Mouse (Mus musculus) fibroblast of lung, adult 2 months (primary cell): ENCODE results near the gene 7530416G11Rik.

Source experiments
- DNase-seq: peaks from one replicate; pipeline ENCODE4 v3.0.0-alpha.2; 2011; ENCODE audit warnings: low read depth

7530416G11Rik gene

GRCm38 (mm10) chr15:85479919-85480318 is 23.1 kb downstream of the 7530416G11Rik start:
- no peak for DNase-seq

GRCm38 (mm10) chr15:85479365-85479764 is 23.7 kb downstream of the 7530416G11Rik start:
- peak; percentile 82 for DNase-seq

GRCm38 (mm10) chr15:85477584-85477983 is 25.4 kb downstream of the 7530416G11Rik start:
- no peak for DNase-seq

GRCm38 (mm10) chr15:85474697-85475096 is 28.3 kb downstream of the 7530416G11Rik start:
- DNase-seq = no peak

GRCm38 (mm10) chr15:85469401-85469800 is 33.6 kb downstream of the 7530416G11Rik start:
- no peak for DNase-seq

GRCm38 (mm10) chr15:85466456-85467067 is 36.5 kb downstream of the 7530416G11Rik start:
- DNase-seq = no peak

GRCm38 (mm10) chr15:85464823-85465565 is 38.0 kb downstream of the 7530416G11Rik start:
- no peak for DNase-seq

- no peak for DNase-seq
Observed at GRCm38 (mm10) chr15:85464190-85464589, 38.8 kb downstream of the 7530416G11Rik start.

- DNase-seq = no peak
Observed at GRCm38 (mm10) chr15:85463027-85463790, 39.8 kb downstream of the 7530416G11Rik start.

- DNase-seq = no peak
Observed at GRCm38 (mm10) chr15:85462138-85462537, 40.9 kb downstream of the 7530416G11Rik start.

- no peak for DNase-seq
Observed at GRCm38 (mm10) chr15:85461541-85461940, 41.5 kb downstream of the 7530416G11Rik start.

- no peak for DNase-seq
Observed at GRCm38 (mm10) chr15:85458631-85459082, 44.4 kb downstream of the 7530416G11Rik start.

- no peak for DNase-seq
Observed at GRCm38 (mm10) chr15:85457838-85458237, 45.2 kb downstream of the 7530416G11Rik start.

GRCm38 (mm10) chr15:85456891-85457290 is 46.1 kb downstream of the 7530416G11Rik start:
- DNase-seq = no peak

GRCm38 (mm10) chr15:85446652-85447051 is 56.4 kb downstream of the 7530416G11Rik start:
- DNase-seq = no peak
